Mouse (Mus musculus): Measurements from ENCODE around the gene Eef1a2. TPM values are rescaled to one million over a fixed set of nuclear protein-coding genes. Genes with fewer than 3 reads are reported as not detected.

Gene Eef1a2
- polyA plus RNA-seq, 1 experiment from 2014 or later = 1.9 TPM

- no peaks in the 10 kb centered on the region for H3K36me3 ChIP-seq (ENCODE audit: poor library complexity, severe bottlenecking)
- no peak overlapping the region for H3K9ac ChIP-seq
- H3K9me3 ChIP-seq (replicated peaks) = no peaks in the 10 kb centered on the region
- H3K4me3 ChIP-seq = no peak overlapping the region
- peaks cover 52% of the 10 kb centered on the region for H3K4me1 ChIP-seq
- H3K4me2 ChIP-seq = no peak overlapping the region
- H3K27me3 ChIP-seq = no peaks in the 10 kb centered on the region
- ATAC-seq = no peak
- no peak overlapping the region for H3K27ac ChIP-seq
Observed at GRCm38 (mm10) chr2:181122642-181123041, 34.2 kb downstream of the Eef1a2 start.

- no peaks in the 10 kb centered on the region for H3K36me3 ChIP-seq (ENCODE audit: poor library complexity, severe bottlenecking)
- H3K9me3 ChIP-seq (replicated peaks) = no peaks in the 10 kb centered on the region
- peak overlapping the region; percentile 25; the same call in 1 of the 2 replicates for H3K4me2 ChIP-seq
- peak; percentile 87 for ATAC-seq
- WGBS = 71% methylated on average over 4 of the region's 4 CpGs
- peaks cover 59% of the 10 kb centered on the region for H3K4me1 ChIP-seq
- peak overlapping the region; percentile 93 for H3K27ac ChIP-seq
- peak overlapping the region; percentile 44; the same call in 1 of the 2 replicates for H3K9ac ChIP-seq
- H3K4me3 ChIP-seq = no peak overlapping the region
- no peaks in the 10 kb centered on the region for H3K27me3 ChIP-seq
Observed at GRCm38 (mm10) chr2:181120922-181121449, 35.8 kb downstream of the Eef1a2 start.

GRCm38 (mm10) chr2:181119952-181120351 lies 36.9 kb downstream of the Eef1a2 start:
- Histone ChIP-seq H3K27me3 (no peaks in the 10 kb centered on the region), H3K36me3 (ENCODE audit: poor library complexity, severe bottlenecking) (no peaks in the 10 kb centered on the region), H3K27ac (peak overlapping the region; percentile 93), H3K4me1 (peaks cover 68% of the 10 kb centered on the region), H3K4me2 (no peak overlapping the region), H3K4me3 (no peak overlapping the region), H3K9me3 (replicated peaks) (no peaks in the 10 kb centered on the region), H3K9ac (0 out of 2 replicates have a peak overlapping the region, but pooled peaks have one; percentile 44)
- 37% methylated on average over 10 of the region's 10 CpGs for WGBS
- ATAC-seq = no peak

GRCm38 (mm10) chr2:181116436-181116835 lies 40.4 kb downstream of the Eef1a2 start:
- H3K4me2 ChIP-seq = no peak overlapping the region
- peaks cover 68% of the 10 kb centered on the region for H3K4me1 ChIP-seq
- H3K9ac ChIP-seq = no peak overlapping the region
- no peaks in the 10 kb centered on the region for H3K9me3 ChIP-seq (replicated peaks)
- no peak overlapping the region for H3K4me3 ChIP-seq
- 86% methylated on average over 5 of the region's 5 CpGs for WGBS
- no peak for ATAC-seq
- peaks cover 5% of the 10 kb centered on the region; the same call in 1 of the 2 replicates for H3K36me3 ChIP-seq (ENCODE audit: poor library complexity, severe bottlenecking)
- no peaks in the 10 kb centered on the region for H3K27me3 ChIP-seq
- peak overlapping the region; percentile 0; the same call in 1 of the 2 replicates for H3K27ac ChIP-seq

GRCm38 (mm10) chr2:181115367-181115766 lies 41.4 kb downstream of the Eef1a2 start:
- Histone ChIP-seq H3K9ac (no peak overlapping the region), H3K36me3 (ENCODE audit: poor library complexity, severe bottlenecking) (peaks cover 5% of the 10 kb centered on the region; the same call in 1 of the 2 replicates), H3K4me2 (no peak overlapping the region), H3K4me1 (peaks cover 57% of the 10 kb centered on the region), H3K9me3 (replicated peaks) (no peaks in the 10 kb centered on the region), H3K4me3 (no peak overlapping the region), H3K27me3 (no peaks in the 10 kb centered on the region), H3K27ac (no peak overlapping the region)
- no peak for ATAC-seq
- WGBS = 88% methylated on average over 3 of the region's 3 CpGs

GRCm38 (mm10) chr2:181113762-181114361 lies 43.0 kb downstream of the Eef1a2 start:
- peaks cover 13% of the 10 kb centered on the region for H3K36me3 ChIP-seq (ENCODE audit: poor library complexity, severe bottlenecking)
- peaks cover 42% of the 10 kb centered on the region for H3K4me1 ChIP-seq
- H3K27me3 ChIP-seq = no peaks in the 10 kb centered on the region
- H3K4me3 ChIP-seq = no peak overlapping the region
- peak overlapping the region; percentile 25; the same call in 1 of the 2 replicates for H3K27ac ChIP-seq
- ATAC-seq = 0 out of 2 replicates have a peak, but pooled peaks have one; percentile 31
- no peak overlapping the region for H3K4me2 ChIP-seq
- H3K9me3 ChIP-seq (replicated peaks) = no peaks in the 10 kb centered on the region
- WGBS = 62% methylated on average over 8 of the region's 8 CpGs
- H3K9ac ChIP-seq = no peak overlapping the region

GRCm38 (mm10) chr2:181111665-181112064 lies 45.1 kb downstream of the Eef1a2 start:
- 100% methylated on average over 1 of the region's 1 CpGs for WGBS
- Histone ChIP-seq H3K4me2 (no peak overlapping the region), H3K27me3 (no peaks in the 10 kb centered on the region), H3K4me1 (peaks cover 31% of the 10 kb centered on the region), H3K4me3 (no peak overlapping the region), H3K9me3 (replicated peaks) (no peaks in the 10 kb centered on the region), H3K27ac (no peak overlapping the region), H3K9ac (no peak overlapping the region), H3K36me3 (ENCODE audit: poor library complexity, severe bottlenecking) (peaks cover 13% of the 10 kb centered on the region)
- no peak for ATAC-seq

GRCm38 (mm10) chr2:181104111-181104510 lies 52.7 kb downstream of the Eef1a2 start:
- no peaks in the 10 kb centered on the region for H3K9me3 ChIP-seq (replicated peaks)
- ATAC-seq = no peak
- no peak overlapping the region for H3K9ac ChIP-seq
- no peak overlapping the region for H3K27ac ChIP-seq
- peaks cover 14% of the 10 kb centered on the region for H3K4me1 ChIP-seq
- no peak overlapping the region for H3K4me2 ChIP-seq
- peaks cover under 1% of the 10 kb centered on the region; the same call in 1 of the 2 replicates for H3K36me3 ChIP-seq (ENCODE audit: poor library complexity, severe bottlenecking)
- 69% methylated on average over 2 of the region's 2 CpGs for WGBS
- no peak overlapping the region for H3K4me3 ChIP-seq
- H3K27me3 ChIP-seq = no peaks in the 10 kb centered on the region

- Histone ChIP-seq H3K4me1 (peaks cover 14% of the 10 kb centered on the region), H3K27me3 (no peaks in the 10 kb centered on the region), H3K9me3 (replicated peaks) (no peaks in the 10 kb centered on the region), H3K36me3 (ENCODE audit: poor library complexity, severe bottlenecking) (peaks cover under 1% of the 10 kb centered on the region; the same call in 1 of the 2 replicates), H3K4me2 (no peak overlapping the region), H3K27ac (peak overlapping the region; percentile 51; the same call in 1 of the 2 replicates), H3K9ac (no peak overlapping the region), H3K4me3 (no peak overlapping the region)
- WGBS = 12% methylated on average over 2 of the region's 2 CpGs
- ATAC-seq = peak; percentile 51
Observed at GRCm38 (mm10) chr2:181102161-181102560, 54.7 kb downstream of the Eef1a2 start.

GRCm38 (mm10) chr2:181101626-181102025 lies 55.2 kb downstream of the Eef1a2 start:
- Histone ChIP-seq H3K27ac (0 out of 2 replicates have a peak overlapping the region, but pooled peaks have one; percentile 51), H3K9me3 (replicated peaks) (no peaks in the 10 kb centered on the region), H3K4me3 (no peak overlapping the region), H3K36me3 (ENCODE audit: poor library complexity, severe bottlenecking) (peaks cover 6% of the 10 kb centered on the region; the same call in 1 of the 2 replicates), H3K4me1 (peaks cover 14% of the 10 kb centered on the region), H3K9ac (no peak overlapping the region), H3K27me3 (no peaks in the 10 kb centered on the region), H3K4me2 (no peak overlapping the region)
- 72% methylated on average over 1 of the region's 1 CpGs for WGBS
- no peak for ATAC-seq

GRCm38 (mm10) chr2:181100087-181100486 lies 56.7 kb downstream of the Eef1a2 start:
- Histone ChIP-seq H3K27ac (no peak overlapping the region), H3K9me3 (replicated peaks) (no peaks in the 10 kb centered on the region), H3K9ac (no peak overlapping the region), H3K4me3 (no peak overlapping the region), H3K4me1 (peaks cover 14% of the 10 kb centered on the region), H3K4me2 (no peak overlapping the region), H3K27me3 (no peaks in the 10 kb centered on the region), H3K36me3 (ENCODE audit: poor library complexity, severe bottlenecking) (peaks cover 6% of the 10 kb centered on the region; the same call in 1 of the 2 replicates)
- ATAC-seq = no peak
- WGBS = 86% methylated on average over 2 of the region's 2 CpGs
